Mouse (Mus musculus) c-Kit-positive CD71-positive TER-119-negative erythroid progenitor cells, embryonic 14.5 days (primary cell): ENCODE measurements around the gene Mrto4.
"Not testable (repeated sequence)": the region's sequence is repeated elsewhere in the genome, so short reads cannot be mapped to it uniquely, and the experiment has no call there.

Source experiments
- DNase-seq: peaks from one replicate; pipeline ENCODE4 v3.0.0-alpha.2; 2013; ENCODE audit warnings: low read depth

Gene Mrto4

DNA sequence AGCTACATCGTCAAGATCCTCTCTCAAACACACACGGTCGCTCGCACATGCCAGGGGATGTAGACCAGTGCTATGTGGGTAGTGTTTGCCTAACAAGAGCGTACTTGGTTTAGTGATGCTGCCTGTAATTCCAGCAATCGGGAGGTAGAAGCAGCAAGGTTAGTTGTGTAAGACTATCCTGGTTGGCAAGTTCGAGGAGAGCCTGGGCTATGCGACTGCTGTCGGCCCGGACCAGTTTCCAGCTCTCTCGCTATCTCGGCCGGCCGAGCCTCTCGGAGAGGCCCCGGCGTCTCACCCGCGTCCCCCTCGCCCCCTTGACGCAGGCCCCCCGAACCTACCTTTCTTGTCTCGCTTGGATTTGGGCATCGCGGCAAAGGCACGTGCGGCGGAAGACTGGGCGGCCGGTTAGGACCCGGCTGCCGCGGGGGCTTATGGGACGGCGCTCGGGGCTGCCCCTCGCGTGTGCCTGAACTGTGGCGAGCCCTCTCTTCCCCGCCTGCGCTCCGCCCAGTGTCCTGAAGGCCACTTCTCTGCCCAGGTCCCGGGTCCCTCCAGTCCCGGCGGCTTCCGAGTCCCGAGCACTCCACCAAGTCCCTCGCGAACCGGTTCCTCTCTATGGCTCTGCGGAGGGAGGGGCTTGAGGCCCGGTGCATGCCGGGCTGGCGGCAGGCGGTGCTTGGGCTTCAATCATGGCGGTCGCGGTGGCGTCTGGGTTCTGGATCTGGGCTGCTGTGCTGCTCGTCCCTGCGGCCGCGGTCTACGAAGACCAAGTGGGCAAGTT lies at the start of gene Mrto4, which contains the start of the genes Emc1 and Ubr4:
Gene Mrto4, minus strand, starts transcription at position 646 of the 781 bp plus-strand sequence.
Gene Emc1, plus strand, starts transcription at position 657 of the 781 bp plus-strand sequence.
Gene Ubr4, plus strand, starts transcription at position 679 of the 781 bp plus-strand sequence.
- DNase-seq: peak; percentile 80

DNA sequence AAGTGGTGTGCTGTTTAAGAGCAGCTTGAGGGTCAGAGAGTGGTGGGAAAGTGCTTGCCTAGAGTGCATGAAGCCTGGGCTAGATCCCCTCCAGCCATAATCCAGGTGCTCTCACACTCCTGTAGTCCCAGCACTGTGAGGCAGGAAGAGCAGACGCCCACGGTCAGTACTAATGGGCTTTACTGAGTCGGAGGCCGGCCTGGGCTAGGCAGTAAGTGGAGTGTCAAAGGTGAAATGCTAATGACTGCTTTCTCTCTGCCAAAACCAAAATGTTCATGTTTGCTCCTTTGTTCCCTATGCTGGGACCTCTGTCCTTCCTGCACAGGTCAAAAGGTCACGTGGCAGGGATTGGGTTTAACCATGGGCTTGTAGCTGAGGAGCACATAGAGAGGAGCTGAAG lies 48.1 kb upstream of the Mrto4 start:
- DNase-seq: no peak

DNA sequence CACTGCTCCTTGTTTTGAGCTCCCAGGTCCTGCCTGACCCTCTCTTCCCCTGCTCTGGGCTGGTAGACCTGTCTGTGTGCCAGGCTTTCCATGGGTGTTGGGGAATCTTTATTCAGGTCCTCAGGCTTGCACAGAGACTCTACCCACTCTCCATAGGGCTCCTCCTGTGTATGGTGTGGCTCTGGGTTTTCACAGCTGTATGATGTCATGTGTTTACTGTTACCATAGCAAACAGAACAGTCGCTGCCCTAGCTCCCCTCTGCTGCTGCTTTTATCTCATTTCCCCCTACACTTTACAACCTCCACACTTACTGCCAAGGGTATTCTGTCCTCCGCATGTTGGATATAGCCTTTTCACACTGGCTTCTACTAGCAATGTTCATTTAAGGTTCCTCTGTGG lies 43.1 kb upstream of the Mrto4 start:
- no peak for DNase-seq

DNA sequence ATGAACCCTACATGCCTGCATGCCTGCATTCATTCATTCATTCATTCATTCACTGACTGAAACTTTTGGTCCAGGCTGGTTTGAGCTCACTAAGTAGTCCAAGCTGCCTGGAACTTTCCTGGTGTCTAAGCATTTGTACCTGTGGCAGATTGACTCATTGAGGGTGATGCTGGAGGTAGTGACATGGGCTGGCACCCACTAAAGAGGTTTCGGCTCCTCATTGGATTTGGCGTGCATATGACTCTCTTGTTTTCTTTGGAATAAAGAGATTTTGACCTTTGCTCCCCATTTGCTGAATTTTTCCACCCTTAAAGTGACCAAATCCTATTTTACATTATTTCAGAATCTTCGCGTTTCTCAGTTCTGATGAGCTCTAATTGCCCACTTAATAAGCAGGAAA lies 37.2 kb upstream of the Mrto4 start:
- DNase-seq: no peak

DNA sequence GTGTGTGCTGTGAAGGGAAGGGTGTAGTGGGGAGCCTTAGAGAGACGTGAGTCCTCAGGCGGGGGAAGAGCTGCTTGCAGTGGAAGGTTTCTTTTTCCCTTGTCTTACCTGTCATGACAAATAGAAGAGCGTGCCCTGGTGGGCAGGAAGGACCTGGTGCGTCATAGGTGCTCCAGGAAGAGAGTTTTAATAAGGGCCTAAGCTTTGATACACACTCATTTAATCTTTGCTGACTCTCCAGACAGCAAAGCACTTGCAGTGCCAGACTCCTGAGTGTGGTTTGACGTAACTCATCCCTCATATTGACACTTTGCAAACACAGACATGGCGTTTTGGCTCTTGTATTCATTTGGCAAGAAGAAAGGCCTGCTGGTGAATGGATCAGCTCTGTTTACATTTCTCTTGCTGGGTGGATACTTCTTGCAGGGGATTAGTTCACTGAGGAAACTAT lies 34.5 kb upstream of the Mrto4 start:
- no peak for DNase-seq

DNA sequence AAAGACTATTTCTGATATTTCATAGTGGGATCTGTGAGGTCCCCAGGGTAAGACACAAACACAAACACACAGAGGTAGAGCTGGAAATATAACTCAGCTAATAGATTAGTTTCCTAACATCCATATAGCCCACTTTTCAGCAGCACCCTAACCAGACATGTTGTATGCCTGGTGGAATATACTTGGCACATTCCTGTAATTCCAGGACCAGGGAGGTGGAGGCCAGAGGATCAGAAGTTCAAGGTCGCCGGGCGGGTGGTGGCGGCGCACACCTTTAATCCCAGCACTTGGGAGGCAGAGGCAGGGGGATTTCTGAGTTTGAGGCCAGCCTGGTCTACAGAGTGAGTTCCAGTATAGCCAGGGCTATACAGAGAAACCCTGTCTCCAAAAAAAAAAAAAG lies 33.5 kb upstream of the Mrto4 start:
- DNase-seq: not testable (repeated sequence)

DNA sequence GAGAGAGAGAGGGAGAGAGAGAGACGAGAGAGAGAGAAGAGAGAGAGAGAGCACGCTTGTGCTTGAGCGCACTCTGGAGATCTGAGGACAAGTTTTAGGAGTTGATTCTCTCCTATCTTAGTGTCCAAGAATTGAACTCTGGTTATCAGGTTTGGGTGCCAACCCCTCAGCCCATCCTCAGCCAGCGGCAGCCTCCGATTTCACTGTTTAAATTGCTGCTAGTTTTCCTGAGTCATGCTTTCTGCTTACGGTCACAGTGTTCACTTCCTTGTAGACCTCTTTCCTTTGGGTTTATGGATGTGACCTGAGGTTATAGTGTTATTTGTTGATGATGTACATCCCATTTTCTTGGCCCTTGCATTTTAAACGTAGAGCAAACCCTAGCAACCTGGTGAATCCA lies 29.9 kb upstream of the Mrto4 start:
- peak; percentile 33 for DNase-seq

DNA sequence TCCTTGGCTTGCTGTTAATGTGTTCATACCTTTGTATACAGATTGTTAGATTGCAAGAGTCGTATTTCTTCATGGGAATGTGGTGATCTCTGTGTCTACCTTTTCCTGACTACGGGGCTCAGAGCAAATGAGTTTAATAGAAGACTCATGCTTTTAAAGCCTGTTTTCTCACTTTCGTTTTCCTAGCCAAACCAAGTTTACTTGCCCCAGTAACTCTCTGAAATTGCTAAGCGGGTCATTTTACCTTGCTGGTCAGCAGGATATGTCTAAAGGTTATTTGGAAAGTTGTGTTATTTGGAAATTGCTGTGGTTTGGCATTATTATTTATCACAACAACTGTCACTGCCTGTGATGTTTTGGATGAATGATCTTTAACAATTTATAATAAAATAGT lies 29.1 kb upstream of the Mrto4 start:
- peak; percentile 24 for DNase-seq

DNA sequence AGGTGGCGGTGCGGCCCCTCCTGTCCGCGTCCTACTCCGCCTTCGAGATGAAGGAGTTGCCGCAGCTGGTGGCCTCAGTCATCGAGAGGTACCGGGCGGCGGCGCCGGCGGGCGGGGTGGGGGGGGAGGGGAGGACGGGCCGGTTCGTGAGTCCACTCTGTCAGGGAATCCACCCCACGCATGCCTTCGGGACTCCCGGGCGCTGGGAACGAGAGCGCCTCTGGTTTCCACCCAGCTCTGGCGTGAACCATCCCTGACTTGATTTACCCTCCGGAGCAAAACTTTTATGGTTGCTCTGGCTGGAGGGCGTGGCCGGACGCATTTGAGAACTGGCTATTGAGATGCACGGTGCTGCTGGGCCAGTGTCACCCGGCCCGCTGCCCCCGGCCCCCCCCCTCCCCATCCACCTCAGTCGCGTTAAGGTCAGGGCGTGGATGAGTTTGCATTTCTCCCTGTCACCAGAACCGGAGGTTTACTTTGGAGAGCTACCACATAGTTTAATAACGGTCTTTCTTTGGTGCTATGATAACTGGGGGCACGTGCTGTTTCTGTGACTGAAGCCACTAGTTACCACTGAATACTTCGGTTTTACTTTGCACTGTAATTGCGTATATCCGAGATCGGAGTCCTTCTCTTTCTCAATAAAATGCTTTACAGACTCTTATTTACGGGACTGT lies 28.5 kb upstream of the Mrto4 start:
- peak; percentile 55 for DNase-seq

DNA sequence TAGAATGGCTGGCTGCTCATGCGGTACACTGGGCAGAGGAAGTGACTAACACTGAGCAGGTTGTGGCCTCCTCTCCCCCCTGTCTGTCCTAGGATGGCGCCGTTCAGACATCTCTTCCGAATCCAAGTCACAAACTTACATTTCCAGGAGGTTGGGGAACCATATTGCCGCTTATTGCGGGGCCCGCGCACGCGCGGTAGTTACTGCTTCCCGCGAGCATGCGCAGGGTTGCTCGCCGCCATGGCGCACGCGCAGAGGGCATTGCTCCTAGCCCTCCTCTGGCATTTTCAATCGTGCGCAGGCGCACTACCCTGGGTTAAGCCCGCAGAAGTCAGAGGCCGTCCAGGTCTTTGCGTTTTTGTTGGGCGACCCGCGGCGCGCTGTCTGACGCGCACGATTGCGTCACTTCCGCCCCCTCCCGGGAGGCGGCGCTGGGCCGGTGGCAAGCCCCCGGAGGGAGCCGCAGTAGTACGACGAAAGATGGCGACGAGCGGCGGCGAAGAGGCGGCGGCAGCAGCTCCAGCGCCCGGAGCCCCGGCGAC lies 27.9 kb upstream of the Mrto4 start:
- peak; percentile 99 for DNase-seq

DNA sequence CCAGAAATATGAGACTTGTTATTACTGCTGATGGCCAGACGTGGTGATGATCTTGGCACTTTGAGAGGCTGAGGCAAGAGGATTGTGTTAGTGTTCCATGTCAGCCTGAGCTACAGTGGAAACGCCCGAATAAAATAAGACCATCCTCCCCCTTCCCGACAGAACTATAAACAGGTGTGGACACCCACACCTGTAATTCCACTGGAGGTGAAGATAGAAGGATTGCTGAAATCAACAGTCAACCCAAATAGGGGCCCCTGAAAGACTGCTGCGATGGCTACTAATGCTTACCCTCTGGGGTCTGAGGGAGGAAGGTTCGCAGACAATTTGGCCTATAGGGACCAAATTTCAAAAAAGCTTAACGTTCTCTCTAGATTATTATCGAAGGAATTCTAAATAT lies 27.3 kb upstream of the Mrto4 start:
- DNase-seq: peak; percentile 20

DNA sequence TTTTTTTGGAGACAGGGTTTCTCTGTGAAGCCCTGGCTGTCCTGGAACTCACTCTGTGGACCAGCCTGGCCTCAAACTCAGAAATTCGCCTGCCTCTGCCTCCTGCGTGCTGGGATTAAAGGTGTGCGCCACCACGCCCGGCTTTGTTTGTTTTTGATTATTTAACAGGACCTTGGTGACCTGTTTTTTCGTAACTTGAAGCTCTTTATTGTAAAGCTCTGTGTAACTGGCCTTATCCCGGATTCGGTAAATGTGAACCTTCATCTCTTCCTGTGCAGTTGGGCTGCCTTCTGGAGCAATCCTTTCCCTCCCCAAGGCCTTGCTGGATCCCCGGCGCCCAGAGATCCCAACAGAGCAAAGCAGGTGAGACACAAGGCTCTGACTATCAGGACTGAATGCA lies 21.2 kb upstream of the Mrto4 start:
- DNase-seq: no peak

DNA sequence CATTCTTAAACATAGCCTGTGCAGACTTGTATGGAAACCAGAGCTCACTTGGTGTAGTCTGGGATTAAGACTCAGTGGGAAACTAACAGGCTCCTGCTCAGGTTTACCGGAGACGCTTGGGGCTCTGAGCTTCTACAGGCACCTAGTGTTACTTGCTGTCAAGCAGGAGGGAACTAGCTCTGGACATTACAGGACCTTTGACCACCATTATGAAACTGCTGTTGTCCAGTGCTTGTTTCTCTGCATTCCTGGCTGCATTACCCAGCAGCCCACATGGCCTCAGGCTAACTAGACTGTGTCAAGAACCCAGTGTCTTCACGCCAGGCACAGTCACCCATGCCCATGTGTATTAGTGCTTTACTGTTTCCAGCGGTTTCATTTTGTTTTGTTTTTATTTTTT lies 20.8 kb upstream of the Mrto4 start:
- DNase-seq: no peak

DNA sequence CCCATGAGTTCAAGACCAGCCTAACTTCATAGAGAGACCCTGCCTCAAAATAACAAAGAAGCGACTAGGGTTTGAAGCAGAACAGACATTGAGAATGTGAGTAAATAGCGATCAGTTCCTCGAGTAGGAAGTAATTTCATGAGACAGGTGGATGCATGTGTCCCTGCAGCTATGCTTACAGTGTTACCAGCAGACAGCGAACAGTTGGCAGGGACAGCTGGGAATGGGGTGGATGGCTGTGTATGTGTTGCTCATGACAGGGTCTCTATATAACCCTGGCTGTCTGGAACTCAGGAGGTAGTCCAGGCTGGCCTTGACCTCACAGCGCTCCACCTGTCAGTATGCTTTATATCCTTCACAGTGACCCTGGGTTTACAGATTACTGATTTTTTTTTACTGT lies 15.7 kb upstream of the Mrto4 start:
- no peak for DNase-seq

DNA sequence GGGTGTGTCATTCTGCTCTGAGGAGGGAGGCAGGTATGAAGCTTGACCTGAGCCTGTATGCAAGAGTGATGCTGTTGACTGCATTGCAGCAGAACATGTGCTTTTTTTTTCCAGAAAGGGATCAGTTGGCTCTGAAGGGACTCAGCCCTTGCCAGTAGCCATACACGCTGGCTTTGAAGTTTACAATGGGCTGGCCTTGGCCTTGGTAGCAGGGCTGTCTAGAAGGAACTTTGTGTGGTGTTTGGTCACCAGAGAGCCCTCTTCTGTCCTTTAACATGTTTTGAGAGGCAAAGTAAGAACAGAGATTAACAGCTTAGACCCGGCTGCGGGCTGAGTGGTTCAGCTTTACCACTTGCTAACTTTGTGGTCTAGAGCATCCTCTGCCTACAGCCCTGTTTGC lies 15.0 kb upstream of the Mrto4 start:
- DNase-seq: no peak

DNA sequence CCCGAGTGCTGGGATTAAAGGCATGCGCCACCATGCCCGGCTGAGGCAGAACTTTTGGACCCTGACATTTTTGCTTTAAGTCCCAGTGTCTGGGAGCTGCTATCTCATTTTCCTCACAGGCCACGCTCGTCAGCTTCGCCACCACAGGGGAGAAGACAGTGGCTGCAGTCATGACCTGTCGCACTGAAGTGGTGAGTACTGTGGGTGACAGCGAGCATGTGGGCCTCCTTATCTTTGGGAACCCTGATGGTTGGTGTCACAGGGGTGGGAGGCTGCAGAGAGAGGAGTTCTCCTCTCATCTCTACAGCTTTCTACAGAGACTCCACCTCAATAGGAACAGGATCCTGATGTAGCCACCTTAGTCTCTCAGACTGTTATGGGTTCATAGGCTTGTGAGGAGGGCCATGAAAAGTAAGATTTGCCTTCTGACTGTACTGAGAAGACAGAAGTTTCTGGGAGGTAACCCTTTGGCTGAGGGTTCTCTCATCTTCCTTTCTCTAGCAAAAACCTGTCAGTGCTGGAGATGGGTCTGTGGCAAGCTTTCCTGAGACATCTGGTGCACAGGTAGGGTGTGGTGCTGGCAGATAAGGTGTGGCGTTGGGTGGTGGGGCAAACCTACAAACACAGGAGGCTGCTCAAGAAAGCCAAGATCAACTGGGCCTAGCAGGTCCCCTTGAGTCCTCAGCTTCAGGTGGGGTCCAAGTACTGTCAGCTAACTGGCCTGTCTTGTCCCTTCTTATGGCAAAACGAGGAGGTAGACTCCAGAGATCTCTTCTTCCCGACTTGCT lies 8.6 kb upstream of the Mrto4 start:
- DNase-seq: no peak

DNA sequence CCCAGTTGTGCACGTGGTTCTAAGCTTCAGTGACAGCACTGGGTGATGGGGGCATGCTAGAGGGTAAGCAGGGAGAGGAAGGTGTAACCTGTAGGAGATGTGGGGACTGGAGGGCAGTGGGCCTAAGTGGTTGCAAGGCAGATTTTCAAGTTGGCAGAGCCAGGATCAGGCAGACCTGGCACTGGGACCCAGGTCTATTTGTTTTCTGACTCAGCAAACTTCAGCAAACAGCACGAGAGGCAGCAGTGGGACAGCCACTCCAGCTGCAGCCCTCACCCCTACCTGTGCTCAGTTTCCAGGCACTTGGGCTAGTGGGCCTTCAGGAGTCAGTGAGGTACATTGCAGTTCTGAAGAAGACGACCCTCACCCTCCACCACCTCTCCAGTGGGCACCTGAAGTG lies 4.8 kb upstream of the Mrto4 start:
- no peak for DNase-seq

DNA sequence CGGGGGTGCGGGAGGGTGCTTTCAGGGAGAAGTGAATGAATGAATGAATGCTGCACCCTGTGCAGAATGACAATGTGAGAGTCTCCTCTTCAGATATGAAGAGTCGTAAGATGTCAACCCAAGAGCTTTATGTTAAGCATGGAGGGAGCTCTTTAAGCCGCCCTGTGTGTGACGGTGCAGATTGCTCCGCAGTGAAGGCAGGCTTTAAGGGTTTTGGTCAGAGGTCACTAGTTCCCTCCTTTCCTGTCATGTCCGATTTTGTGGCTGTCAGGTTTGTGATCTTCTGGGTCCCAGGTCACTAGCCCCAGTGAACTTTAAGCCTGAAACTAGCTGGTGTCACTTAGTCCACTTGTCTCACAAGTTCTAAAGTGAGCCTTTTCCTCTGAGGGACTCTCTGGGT lies 456 bp upstream of the Mrto4 start:
- no peak for DNase-seq

DNA sequence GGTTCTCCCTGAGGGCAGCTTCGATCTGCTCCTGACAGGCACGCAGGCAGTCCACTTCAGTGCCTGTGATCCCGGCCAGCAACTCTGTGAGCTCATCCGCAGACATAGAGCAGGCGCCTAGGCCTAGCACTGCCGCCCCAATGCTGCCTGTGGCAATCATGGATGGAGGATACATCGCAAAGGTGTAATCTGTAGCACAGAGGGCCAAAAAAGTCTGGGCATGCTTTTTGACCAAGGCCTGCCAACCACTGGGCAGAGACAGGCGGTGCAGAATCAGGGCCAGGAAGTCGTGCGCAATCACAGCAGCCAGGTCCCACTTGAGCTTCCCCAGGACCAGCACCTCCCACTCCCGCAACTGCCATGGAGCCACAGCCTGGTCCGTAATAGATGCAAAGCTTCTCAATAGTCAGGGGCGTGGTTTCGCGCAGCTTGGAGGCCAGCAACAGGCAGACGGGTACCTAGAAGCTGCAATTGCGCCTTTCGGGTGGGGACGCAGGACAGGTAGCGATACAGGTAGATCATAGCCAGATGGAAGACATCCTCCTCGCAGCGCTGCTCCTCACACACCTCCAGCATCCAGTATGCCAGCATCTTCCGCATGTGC lies 6.9 kb downstream of the Mrto4 start:
- no peak for DNase-seq

DNA sequence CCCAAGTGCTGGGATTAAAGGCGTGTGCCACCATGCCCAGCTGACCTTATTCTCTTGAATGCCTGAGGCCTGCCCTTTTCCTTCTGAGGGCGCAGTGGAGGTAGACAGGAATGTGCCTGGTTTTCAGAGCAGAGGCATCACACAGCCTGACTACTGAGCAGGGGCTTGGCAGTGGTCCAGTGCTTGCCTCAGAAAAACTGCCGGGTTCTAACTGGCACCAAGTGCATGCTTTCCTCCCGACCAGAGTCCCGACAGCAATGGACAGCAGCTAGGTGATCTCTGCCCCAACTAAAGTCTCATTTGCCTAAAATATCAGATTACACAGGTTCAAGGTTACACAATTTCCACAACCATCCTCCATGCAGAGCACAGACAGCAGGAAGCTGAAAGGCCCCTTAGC lies 8.7 kb downstream of the Mrto4 start:
- DNase-seq: no peak

DNA sequence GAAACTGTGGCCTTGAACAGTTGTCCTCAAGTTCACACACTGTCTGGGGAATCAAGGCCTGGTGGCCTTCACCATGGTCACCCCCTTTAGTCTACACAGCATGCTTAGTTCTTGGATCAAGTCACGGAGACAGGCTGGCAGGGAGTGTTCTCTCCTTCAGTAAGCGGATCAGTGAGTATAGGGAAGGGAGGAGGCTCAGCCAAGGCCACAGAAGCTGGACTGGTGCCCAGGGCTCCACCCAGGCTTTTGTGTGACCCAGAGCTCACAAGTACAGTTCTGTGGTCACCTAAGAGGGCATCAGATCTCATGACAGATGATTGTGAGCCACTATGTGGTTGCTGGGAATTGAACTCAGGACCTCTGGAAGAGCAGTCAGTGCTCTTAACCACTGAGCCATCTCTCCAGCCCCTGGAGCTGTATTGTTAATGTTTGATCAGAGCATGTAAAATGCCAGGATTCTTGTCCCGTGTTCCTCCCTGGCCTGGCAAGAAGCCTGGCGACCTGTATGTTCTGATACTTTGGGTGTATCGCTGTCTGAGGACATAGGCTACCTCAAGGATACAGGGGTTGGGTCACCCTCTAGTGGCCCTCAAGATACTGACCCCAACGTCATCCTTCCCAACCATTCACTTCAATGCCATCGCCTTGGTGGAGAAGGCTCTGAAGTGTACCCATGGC lies 10.7 kb downstream of the Mrto4 start:
- DNase-seq: no peak
